Mouse (Mus musculus) frontal cortex, postnatal 36 days (tissue): Measurements from ENCODE around the gene Krt18.
"Not testable (repeated sequence)": the region's sequence is repeated elsewhere in the genome, so short reads cannot be mapped to it uniquely, and the experiment has no call there.

ENCODE experiments used
- DNase-seq, 2 experiments: peaks; one replicate each; pipeline ENCODE4 v3.0.0; 2022; ENCODE audit warnings: low spot score in 2 of 2

The Krt18 gene

DNA sequence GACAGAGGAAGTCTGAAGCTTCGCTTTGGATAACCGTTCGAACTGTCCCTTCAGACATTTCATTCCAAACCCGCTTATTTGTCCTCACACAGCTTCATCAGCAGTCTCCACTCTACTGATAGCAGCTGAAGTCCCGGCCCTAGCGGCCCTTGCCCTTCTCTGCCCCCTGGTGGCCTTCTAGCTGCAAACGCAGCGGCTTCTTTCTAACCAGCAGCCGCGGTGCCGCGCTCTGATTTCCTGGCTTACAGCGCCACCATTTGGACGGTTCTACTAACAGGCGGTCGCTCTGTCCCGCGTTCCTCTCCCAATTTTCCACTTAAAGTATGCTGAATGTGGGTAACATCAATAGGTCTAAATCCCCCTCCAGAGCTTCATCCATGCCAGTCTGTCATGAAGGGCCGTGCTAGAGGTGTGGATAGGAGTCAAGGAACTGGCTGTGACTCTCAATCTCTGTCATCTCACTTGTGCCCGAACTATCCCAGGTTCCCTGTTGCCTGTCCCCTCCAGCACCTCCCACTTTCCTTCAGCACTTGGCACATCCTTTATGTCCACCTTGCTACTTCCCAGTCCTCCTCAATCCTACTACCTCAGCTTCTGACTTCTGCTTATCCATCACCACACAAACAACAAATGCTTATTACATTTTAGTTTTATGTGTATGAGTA lies 37.8 kb downstream of the Krt18 start:
- peak; percentile 91 to 94 for DNase-seq

DNA sequence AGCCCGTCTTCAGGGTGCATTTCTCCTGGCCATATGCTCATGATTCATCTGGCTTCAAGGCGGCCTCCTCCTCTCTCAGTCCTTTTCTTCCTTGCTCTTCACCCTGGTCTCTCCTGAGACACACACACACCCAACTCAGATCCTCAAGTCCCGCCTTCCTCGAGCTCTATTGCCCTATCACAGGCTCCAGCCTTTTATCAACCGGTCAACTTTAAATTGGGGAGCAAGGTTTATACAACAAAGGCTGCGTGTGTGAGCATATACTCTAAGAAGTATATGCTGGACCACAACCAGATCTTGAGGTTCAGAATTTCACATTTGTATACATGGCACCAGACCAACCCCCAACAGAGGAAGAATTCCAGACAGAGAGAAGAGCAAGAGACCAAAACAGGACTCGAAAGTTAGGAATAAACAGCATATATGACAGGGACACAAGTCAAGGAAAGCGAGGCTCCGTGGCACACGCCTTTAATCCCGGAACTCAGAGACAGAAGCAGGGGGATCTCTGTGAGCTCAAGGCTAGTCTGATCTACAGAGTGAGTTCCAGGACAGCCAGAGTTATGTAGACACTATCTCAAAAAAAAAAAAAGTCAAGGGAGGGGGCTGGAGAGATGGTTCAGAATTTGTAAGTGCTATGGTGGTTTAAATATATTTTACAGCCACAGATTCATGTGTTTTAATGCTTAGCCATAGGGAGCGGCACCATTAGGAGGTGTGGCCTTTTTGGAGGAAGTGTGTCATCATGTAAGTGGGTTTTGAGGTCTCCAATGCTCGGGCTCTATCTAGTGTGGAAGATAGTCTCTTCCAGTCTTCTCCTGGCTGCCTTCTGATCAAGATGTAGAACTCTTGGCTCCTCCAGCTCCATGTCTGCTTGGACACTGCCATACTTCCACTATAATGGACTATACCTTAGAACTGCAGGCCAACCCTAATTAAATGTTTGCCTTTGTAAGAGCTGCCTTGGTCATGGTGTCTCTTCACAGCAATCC lies 42.8 kb downstream of the Krt18 start:
- no peak for DNase-seq

DNA sequence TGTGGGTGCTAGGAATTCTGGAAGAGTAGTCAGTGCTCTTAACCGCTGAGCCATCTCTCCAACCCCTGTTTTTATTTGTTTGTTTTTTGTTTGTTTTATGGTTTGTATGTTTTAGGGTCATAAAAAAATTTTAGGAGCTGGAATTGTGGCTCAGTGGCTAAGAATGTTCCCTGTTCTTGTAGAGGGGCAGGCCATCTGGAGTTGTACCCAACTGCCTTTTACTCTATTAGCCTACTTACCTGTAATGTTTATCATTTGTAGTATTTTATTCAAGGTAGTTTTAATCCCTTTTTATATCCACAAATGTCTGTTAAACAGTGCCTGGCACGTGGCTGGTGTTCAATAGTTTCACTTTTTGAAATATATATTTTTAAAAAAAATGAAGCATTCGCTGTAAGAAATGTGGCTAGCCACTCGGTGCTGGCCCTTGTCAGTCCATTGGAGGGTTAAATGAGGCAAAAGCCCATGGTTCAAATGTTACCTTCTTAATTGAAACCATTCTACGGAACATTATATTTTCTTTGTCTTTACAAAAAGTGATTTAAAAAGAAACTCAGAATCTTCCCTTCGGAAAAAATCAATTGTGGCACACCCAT lies 45.1 kb downstream of the Krt18 start:
- peak in 1 of 2 experiments; percentile 18 for DNase-seq

DNA sequence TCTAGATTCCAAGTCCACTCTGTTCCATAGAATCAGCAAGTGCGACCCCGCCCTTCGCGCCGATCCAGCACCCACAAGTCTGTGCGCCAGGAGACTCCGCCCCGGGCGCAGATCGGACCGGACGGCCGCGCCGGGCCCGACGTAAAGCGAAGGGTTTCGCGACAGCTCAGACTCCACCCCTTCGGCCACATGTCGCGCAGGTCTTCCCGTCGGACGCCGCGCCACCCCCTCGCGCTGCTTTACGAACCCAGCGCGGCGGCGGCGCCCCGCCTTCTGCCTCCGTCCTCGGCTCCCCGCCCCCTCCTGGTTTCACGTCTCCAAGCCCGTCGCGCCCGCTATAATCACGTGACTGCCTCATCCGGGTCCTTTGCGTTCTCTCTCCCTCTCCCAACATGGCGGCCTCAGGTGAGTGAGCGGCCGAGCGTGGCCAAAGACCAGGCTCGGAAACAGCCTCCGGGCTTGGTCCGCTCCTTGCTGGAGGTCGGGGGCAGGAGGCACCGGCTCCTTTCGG lies 45.6 kb downstream of the Krt18 start, which contains the start of gene Eif4b:
Gene Eif4b, plus strand, starts transcription at position 215 of the 511 bp plus-strand sequence.
- peak; percentile 96 to 99 for DNase-seq

DNA sequence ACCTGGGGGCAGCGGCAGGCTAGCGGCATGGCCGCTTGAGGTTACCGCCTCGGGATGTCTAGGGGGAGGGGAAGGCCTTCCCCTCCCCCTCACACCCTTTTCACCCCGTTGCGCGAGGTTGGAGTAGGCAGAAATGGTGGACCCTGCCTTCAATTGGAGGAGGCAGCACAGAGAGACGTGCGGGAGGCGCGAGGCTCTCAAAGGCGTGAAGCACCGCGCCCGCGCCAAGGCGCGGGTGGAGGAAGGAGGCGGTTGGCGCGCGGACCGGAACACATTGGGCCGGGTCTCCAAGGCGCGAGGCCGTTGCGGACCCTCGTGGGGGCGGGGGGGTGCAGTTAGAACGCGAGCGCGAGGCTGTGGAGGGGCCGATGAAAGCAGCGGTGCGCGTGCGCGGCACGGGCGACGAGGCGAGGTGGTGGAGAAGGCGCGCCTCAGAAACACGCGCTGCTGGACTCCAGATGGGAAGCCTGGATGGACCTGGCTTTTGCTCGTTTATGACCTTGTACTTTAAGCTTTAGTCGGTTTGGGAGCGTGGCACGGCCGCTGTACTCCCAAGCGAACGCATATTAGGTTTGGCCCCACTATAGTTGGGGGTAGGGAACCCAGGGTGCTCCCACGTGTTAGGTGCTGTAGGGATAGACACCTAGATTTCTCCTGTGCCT lies 46.2 kb downstream of the Krt18 start:
- peak; percentile 55 to 63 for DNase-seq

DNA sequence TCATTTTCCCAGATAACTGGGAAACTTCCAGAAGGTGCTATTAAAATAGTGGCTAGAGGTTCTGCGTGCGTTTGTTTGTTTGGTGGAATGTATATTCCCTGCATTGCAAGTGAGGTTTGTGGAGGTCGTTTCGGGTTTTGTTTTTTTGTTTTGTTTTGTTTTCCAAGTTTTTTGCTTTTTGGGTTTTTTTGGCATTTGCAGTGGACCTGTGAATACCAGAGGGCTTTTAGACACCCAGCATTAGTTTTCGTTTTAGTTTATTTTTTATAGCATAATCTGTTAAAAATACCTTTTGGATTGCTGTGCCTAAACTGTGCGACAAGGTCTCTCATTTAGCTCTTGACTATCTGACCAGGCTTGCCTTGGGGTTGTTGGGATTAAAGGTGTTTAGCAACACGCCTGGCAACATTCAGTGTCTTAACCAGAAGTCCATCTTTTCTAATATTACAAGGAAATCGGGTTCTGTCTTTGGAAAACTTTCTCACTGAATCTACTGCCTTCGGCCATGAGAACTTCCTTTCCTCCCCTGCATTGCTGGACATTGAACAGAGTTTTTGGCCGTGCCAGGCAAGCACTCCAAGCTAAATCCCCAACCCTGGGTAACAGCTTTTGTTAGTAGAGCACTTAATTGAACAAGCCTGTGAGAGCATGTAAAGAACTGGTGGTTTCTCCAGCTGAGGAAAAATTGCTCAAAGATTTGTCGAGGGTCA lies 47.1 kb downstream of the Krt18 start:
- no peak for DNase-seq

DNA sequence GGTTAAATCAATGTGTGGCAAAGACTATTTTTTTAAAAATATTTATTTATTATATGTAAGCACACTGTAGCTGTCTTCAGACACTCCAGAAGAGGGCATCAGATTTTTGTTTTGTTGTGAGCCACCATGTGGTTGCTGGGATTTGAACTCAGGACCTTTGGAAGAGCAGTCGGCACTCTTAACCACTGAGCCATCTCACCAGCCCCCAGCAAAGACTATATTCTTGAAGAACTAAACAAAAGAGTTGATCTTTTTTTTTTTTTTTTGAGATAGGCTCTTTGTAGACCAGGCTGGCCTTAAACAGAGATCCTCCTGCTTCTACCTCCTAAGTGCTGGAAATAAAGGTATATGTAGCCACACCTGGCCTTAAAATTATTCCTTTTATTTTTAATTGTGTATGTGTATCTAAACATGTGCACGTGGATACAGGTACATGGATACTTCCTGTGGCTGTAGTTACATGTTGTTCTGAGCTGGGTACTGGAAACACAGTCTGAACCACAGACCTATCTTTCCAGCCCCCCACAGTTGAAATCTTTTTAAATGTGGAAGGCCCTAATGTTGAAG lies 49.2 kb downstream of the Krt18 start:
- DNase-seq, result no peak

DNA sequence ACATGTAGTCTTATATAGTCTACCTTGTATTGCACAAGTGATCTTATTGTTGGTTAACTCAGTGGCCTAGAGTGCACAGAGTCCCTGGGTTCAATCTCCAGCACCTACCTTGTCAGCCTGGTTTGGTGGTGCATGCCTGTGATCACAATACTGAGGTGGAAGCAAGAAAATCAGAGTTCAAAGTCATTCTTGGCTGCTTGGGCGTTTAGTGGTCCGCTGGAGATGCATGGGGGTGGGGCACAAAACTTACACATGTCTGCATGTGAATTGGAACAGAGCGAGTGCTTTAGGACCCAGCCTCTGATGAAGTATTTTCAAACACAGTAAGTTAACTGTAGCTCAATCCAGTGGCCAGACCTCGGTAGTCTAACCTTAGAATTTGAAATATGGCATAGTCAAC lies 51.2 kb downstream of the Krt18 start:
- DNase-seq, result no peak

DNA sequence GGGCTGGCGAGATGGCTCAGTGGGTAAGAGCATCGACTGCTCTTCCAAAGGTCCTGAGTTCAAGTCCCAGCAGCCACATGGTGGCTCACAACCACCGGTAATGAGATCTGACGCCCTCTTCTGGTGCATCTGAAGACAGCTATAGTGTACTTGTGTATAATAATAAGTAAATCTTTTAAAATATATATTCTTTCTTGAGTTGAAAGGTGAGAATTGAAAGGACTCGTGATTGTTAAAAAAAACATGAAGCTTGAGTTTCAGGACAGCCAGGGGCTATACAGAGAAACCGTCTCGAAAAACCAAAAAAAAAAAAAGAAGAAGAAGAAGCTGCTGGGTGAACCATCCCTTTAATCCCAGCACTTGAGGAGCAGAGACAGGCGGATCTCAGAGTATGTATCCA lies 51.9 kb downstream of the Krt18 start:
- DNase-seq, result not testable (repeated sequence)

DNA sequence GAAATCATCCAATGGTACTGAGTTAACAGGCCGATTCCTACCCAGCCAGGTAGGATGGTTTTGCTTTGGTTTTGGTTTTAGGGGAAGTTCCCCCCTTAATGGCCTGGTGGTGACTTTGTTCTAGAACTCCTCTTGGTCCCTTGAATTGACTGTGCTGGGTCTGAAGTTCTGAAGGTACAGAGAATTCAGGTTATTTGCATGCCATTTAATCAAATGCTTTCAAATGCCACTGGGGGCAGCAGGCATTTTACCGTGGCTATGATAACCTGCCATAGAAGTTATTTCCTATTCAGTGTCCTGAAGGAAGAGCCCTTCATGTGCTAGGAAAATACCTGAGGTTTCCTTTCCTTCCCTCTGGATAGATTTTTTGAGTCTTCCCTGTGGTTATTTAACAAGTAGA lies 52.4 kb downstream of the Krt18 start:
- no peak for DNase-seq
